Mouse (Mus musculus) kidney, postnatal 10 days (tissue): Measurements from ENCODE around the gene Vsir.

ENCODE experiments used
- DNase-seq: peaks from one replicate; pipeline ENCODE4 v3.0.0; 2021; ENCODE audit warnings: mixed read lengths

Vsir gene

GRCm38 (mm10) chr10:60390177-60390903 is 43.7 kb downstream of the Vsir start:
- DNase-seq = no peak

- no peak for DNase-seq
These were observed 44.3 kb downstream of the Vsir start for GRCm38 (mm10) chr10:60390904-60391420.

- no peak for DNase-seq
These were observed 45.0 kb downstream of the Vsir start for GRCm38 (mm10) chr10:60391661-60392060.

GRCm38 (mm10) chr10:60394936-60395335 is 48.3 kb downstream of the Vsir start:
- DNase-seq = no peak

GRCm38 (mm10) chr10:60395605-60396004 is 49.0 kb downstream of the Vsir start:
- no peak for DNase-seq

GRCm38 (mm10) chr10:60398051-60398814 is 51.6 kb downstream of the Vsir start:
- DNase-seq = no peak

- no peak for DNase-seq
These were observed 52.8 kb downstream of the Vsir start, which contains the start of gene Gm17455 for GRCm38 (mm10) chr10:60399449-60399848. Gm17455 (plus strand) TSS chr10:60399726.

- no peak for DNase-seq
These were observed 54.0 kb downstream of the Vsir start for GRCm38 (mm10) chr10:60400507-60401295.

GRCm38 (mm10) chr10:60405460-60406177 is 59.0 kb downstream of the Vsir start:
- DNase-seq = peak; percentile 36

GRCm38 (mm10) chr10:60407831-60408230 is 61.2 kb downstream of the Vsir start:
- DNase-seq = peak; percentile 76

GRCm38 (mm10) chr10:60411794-60412193 is 65.1 kb downstream of the Vsir start:
- peak; percentile 27 for DNase-seq

GRCm38 (mm10) chr10:60413756-60414155 is 67.1 kb downstream of the Vsir start:
- DNase-seq = no peak

- no peak for DNase-seq
These were observed 70.4 kb downstream of the Vsir start for GRCm38 (mm10) chr10:60417041-60417440.

GRCm38 (mm10) chr10:60418137-60418536 is 71.5 kb downstream of the Vsir start:
- DNase-seq = peak; percentile 85

GRCm38 (mm10) chr10:60419624-60420023 is 73.0 kb downstream of the Vsir start:
- no peak for DNase-seq
